Mouse (Mus musculus) neural tube, embryonic 11.5 days (tissue): Measurements from ENCODE around the gene Prrxl1. TPM values are rescaled to one million over a fixed set of nuclear protein-coding genes. Genes with fewer than 3 reads are reported as not detected.

Experiments
- ATAC-seq: fragments of 200-750 bp; cut with Nextera tagmentation; 2 replicates; pipeline ENCODE4 v1.8.0; 2017; ENCODE audit warnings: moderate number of reproducible peaks, mild to moderate bottlenecking, moderate TSS enrichment, moderate library complexity; ENCODE audit not compliant: insufficient read depth, low FRiP score, low TSS enrichment
- DNase-seq: peaks from one replicate; pipeline ENCODE4 v3.0.0-alpha.2; 2015; ENCODE audit warnings: low spot score
- H3K27ac ChIP-seq: fragments of 300-500 bp; sonication (generic); 2 replicates; pipeline ENCODE4 v1.5.1; 2014; ENCODE audit warnings: low read depth, mild to moderate bottlenecking, low read length
- H3K27me3 ChIP-seq: fragments of 300-500 bp; sonication (generic); 2 replicates; pipeline ENCODE4 v1.6.1; 2014; ENCODE audit warnings: mild to moderate bottlenecking, low read length, mixed read lengths; ENCODE audit not compliant: control insufficient read depth, insufficient read depth
- H3K36me3 ChIP-seq: fragments of 300-500 bp; sonication (generic); 2 replicates; pipeline ENCODE4 v1.6.1; 2014; ENCODE audit warnings: mild to moderate bottlenecking, low read length, moderate library complexity, mixed read lengths; ENCODE audit not compliant: control insufficient read depth, insufficient read depth
- H3K4me1 ChIP-seq: fragments of 300-500 bp; sonication (generic); 2 replicates; pipeline ENCODE4 v1.6.1; 2014; ENCODE audit warnings: low read length, mixed read lengths; ENCODE audit not compliant: control insufficient read depth, insufficient read depth
- H3K4me2 ChIP-seq: fragments of 300-500 bp; sonication (generic); 2 replicates; pipeline ENCODE4 v1.6.1; 2014; ENCODE audit warnings: low read depth, mild to moderate bottlenecking, moderate library complexity
- H3K4me3 ChIP-seq: fragments of 300-500 bp; sonication (generic); 2 replicates; pipeline ENCODE4 v1.5.1; 2014; ENCODE audit warnings: low read depth, low read length
- H3K9ac ChIP-seq: fragments of 300-500 bp; sonication (generic); 2 replicates; pipeline ENCODE4 v1.6.1; 2014; ENCODE audit warnings: mild to moderate bottlenecking, low read length
- H3K9me3 ChIP-seq: fragments of 300-500 bp; sonication (generic); 2 replicates; pipeline ENCODE4 v1.6.1; 2016; ENCODE audit warnings: low read length; ENCODE audit not compliant: control insufficient read depth
- WGBS: fragments of 180-500 bp; shearing (Covaris S2); extraction: QIAGEN DNeasy Blood & Tissue Kit; methylation state at CpG from one replicate; pipeline ENCODE4 v1.1.7; 2014; 5-methylcytosine and 5-hydroxymethylcytosine counted together
- polyA plus RNA-seq: library from polyadenylated mRNA; unstranded; fragments of >200 nt; fragmentation: Nextera tagmentation; extraction: Ambion mirVana; gene quantifications from 2 replicates; pipeline ENCODE4 v1.2.1, GENCODE M21; 2014

Gene Prrxl1
- 11.1 and 14.0 TPM in 2 replicates for polyA plus RNA-seq

DNA sequence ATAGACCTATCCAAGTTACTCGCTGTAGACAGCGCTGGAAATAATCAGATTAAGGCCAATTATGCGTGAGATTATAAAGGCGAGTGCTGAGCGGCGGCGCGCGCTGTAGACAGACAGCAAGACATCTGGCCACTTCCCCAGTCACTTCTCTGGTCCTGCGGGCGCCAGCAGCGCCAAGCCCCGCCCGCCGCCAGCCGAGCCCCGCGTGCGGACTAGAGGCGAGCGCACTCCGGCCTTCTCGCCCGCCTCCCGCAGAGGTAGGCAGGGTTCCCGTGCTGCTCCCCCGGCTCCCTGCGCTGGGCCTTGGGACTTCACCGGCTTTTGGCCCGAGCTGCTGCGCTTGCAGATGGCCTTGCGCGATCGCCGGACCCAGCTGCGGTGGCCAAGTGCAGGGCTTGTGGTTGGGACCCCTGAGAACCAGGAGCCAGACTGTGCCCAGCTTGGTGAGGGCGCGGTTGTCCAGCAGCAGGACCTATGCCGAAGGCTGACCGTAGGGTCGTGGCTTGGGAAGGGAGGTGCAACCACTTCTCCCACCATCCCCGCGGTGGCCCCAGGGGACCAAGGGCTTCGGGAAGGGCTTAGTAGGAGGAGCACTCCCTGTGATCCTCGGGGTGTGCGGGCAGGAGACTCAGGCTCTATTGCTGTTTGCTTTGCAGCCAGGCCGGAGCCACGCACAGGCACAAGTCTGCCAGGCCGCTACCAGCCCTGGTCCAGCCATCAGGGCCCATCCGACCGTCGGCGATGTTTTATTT is at the start of gene Prrxl1:
TSS of gene Prrxl1 (plus strand) at position 118 of the 752 bp plus-strand sequence.
- no peak within 1 kb of the TSS for H3K27ac ChIP-seq
- H3K4me1 ChIP-seq: peaks cover 18% of the 10 kb centered on the region
- H3K4me2 ChIP-seq: peak within 1 kb of the TSS; percentile 63
- no peaks in the 10 kb centered on the region for H3K36me3 ChIP-seq
- DNase-seq (peak; percentile 60), ATAC-seq (peak; percentile 43; the same call in 1 of the 2 replicates)
- H3K9me3 ChIP-seq: no peaks in the 10 kb centered on the region
- H3K4me3 ChIP-seq: peak within 1 kb of the TSS; percentile 31
- 1% methylated on average over 53 of the region's 53 CpGs for WGBS
- H3K9ac ChIP-seq: no peak within 1 kb of the TSS; the same call in 1 of the 2 replicates
- peaks cover 69% of the 10 kb centered on the region for H3K27me3 ChIP-seq

DNA sequence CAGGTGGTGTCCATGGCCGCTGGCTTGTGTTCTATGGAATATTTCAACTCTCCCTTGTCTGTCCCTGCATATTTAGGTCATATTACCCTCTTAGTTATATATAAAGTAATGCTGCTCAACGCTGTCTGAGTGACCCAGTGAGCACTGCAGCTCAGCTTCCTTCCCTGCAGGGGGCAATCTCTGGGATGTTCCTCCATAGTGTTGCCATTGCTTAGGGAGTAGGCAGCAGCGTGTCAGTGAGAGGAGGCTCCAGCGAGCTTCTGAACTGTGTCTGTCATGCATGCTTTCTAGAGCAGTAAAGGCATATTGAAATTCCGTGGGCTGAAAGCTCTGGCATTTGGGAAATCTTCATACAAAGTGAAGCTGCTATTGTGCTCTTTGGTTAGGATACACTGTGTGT is 47.4 kb upstream of the Prrxl1 start:
- H3K36me3 ChIP-seq: no peaks in the 10 kb centered on the region

DNA sequence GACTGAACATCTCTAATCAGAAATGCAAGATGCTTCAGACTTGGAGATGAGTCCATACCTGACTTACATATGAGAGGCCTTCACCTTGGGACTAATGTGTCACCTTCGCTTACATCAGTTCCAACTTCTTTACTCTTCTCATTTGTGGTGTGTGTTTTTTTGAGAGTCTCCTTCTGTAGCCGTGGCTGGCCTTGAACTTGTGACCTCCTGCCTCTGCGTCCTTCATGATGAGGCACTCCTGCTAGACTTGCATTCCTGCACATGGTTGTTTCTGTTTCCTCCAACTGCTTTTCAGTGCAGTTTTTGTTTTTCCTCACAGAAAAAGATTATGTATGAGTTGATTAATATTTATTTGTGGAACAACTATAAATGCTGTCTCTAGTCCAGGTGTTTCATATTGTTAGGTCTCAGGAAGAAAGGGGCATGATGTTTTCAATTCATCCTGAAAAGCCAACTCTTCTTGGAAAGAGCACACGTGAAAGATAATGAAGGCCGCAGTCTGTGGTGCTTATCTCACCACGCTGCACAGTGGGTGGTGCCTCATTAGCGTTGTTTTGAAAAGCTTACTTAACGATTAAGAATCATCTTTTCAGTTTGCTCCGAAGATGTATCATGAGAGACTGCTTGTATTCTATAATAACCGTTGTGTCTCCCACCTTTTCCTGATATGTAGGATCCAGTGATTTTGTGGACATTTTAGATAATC is 45.9 kb upstream of the Prrxl1 start:
- H3K4me3 ChIP-seq: no peak overlapping the region
- H3K4me2 ChIP-seq: no peak overlapping the region
- H3K9ac ChIP-seq: no peak overlapping the region
- H3K27ac ChIP-seq: no peak overlapping the region
- H3K9me3 ChIP-seq: no peaks in the 10 kb centered on the region
- DNase-seq: no peak
- no peaks in the 10 kb centered on the region for H3K27me3 ChIP-seq
- no peaks in the 10 kb centered on the region for H3K4me1 ChIP-seq
- peaks cover under 1% of the 10 kb centered on the region; the same call in 1 of the 2 replicates for H3K36me3 ChIP-seq
- WGBS: 91% methylated on average over 10 of the region's 10 CpGs
- ATAC-seq: no peak

More for the DNA sequence above, 47.4 kb upstream of the Prrxl1 start:
- Histone ChIP-seq H3K9me3 (no peaks in the 10 kb centered on the region), H3K4me3 (no peak overlapping the region), H3K27ac (no peak overlapping the region), H3K27me3 (no peaks in the 10 kb centered on the region), H3K9ac (no peak overlapping the region), H3K4me1 (no peaks in the 10 kb centered on the region), H3K4me2 (no peak overlapping the region)
- no peak for ATAC-seq
- 87% methylated on average over 5 of the region's 5 CpGs for WGBS
- no peak for DNase-seq

DNA sequence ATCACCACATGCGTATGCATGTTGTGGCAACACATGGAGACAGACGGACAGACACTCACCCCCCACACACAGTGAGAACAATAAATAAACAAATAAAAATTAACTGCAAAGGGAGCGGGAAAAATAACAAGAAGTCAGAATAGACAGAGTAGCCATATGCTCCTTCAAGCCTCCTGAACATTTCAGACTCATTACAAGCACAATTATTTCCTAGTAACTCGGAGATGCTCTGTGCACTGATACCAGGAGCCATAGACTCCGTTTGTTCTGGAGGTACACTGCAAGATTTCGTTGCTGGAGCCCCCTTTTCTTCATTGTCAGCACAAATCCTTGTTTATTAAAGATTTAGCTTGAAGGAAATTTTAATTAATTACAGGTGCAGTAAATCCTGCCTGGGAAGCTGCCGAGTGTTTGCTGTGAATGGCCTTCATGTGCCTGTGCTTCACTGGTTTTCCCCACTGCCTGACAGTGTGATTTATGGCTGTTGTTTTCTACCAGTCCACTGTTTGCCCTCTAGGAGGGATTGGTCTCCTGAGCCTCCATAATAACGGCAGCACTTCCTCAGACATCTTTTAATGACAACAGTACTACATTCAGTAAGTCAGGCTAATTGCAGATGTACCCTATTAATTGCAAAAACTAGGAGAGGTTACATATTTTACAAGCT is 44.2 kb upstream of the Prrxl1 start:
- H3K36me3 ChIP-seq: peaks cover 2% of the 10 kb centered on the region; the same call in 1 of the 2 replicates
- no peak overlapping the region for H3K27ac ChIP-seq
- H3K4me1 ChIP-seq: no peaks in the 10 kb centered on the region
- 60% methylated on average over 8 of the region's 8 CpGs for WGBS
- ATAC-seq (no peak), DNase-seq (no peak)
- H3K4me2 ChIP-seq: no peak overlapping the region
- no peak overlapping the region for H3K4me3 ChIP-seq
- H3K9me3 ChIP-seq: no peaks in the 10 kb centered on the region
- no peak overlapping the region for H3K9ac ChIP-seq
- no peaks in the 10 kb centered on the region for H3K27me3 ChIP-seq

DNA sequence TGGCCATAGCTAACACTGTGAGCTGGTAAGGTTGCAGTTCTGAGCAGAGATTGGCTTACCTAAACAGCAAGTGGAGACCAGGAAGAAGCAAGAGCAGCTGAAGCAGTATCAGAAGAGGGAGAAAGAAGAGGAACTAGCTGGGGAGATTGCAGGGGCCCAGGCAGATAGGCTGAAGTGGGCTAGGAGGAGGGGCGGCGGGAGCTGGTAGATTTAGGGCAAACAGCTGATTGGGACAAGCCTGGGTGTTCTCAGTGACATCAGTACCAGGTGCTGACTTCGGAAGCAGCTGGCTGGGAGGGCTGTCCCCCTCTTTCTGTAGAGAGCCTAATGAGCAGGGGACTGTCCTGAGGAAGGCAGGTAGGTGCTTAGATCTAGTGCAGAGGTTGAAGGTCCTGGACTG is 37.8 kb upstream of the Prrxl1 start:
- Histone ChIP-seq H3K4me2 (no peak overlapping the region), H3K36me3 (peaks cover 10% of the 10 kb centered on the region), H3K9me3 (no peaks in the 10 kb centered on the region), H3K27ac (no peak overlapping the region), H3K4me1 (no peaks in the 10 kb centered on the region), H3K9ac (no peak overlapping the region), H3K27me3 (no peaks in the 10 kb centered on the region), H3K4me3 (no peak overlapping the region)
- WGBS: 98% methylated on average over 3 of the region's 3 CpGs
- ATAC-seq (no peak), DNase-seq (no peak)

DNA sequence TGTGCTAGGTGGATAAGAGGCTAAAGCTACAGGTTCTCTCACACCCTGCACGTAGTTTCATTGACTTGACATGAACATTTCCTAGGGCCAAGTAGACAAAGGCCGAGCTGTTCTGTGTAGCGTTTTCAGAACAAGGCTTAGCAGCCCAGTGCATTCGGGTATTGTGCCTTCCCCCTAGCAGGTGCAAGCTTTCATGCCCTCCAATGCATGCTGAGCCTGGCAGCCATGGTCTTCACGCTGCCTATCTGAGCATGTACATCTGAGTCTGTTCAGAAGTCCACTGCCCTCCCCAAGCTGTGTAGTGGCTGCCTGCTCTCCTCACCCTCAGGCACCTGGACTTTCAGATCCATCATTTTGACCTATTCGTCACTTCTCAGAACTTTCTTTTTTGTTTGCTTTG is 35.5 kb upstream of the Prrxl1 start:
- Histone ChIP-seq H3K9me3 (no peaks in the 10 kb centered on the region), H3K4me2 (no peak overlapping the region), H3K9ac (no peak overlapping the region), H3K36me3 (peaks cover 17% of the 10 kb centered on the region), H3K4me1 (no peaks in the 10 kb centered on the region), H3K27me3 (no peaks in the 10 kb centered on the region), H3K27ac (no peak overlapping the region), H3K4me3 (no peak overlapping the region)
- no peak for DNase-seq
- 98% methylated on average over 6 of the region's 6 CpGs for WGBS
- no peak for ATAC-seq

DNA sequence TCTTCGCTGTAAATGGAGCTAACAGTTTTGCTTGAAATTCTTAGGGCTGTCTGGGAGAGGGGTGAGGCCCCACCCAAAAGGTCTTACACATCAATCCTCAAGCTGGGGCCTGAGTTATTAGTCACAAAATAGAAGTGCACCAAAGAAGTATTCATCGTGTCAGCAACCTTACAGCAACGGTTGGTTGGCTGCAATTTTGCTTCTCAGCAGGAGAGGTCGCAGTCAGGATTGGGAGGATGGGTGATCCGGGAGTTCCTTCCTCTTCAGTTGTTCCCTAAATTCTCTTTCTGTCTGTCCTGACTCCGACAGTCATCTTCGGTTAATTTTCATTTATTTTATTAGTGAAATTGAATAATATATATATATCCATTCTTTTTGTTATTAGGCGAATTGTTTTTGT is 26.7 kb upstream of the Prrxl1 start:
- Histone ChIP-seq H3K4me2 (no peak overlapping the region), H3K36me3 (peaks cover 12% of the 10 kb centered on the region), H3K4me1 (no peaks in the 10 kb centered on the region), H3K27ac (no peak overlapping the region), H3K9me3 (no peaks in the 10 kb centered on the region), H3K9ac (no peak overlapping the region), H3K4me3 (no peak overlapping the region), H3K27me3 (no peaks in the 10 kb centered on the region)
- DNase-seq (no peak), ATAC-seq (no peak)
- 67% methylated on average over 8 of the region's 8 CpGs for WGBS

DNA sequence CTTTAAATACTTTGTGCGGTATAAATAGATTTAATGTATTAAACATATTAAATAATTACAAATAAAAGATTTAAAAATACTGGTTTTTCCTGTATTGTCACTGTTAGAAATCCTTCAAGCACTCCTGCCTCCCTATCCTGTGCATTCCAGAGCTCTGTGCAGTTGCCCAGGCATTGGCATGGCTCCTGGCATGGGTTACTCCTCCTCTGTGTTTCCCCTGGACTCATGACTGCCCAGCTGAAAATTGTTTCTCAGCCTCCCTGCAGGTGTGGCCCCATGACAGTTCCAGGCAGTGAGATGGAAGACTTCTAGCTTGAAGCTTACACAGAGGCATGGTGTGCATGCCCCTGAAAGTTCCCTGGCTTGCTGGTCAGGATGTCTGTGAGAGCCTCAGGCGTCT is 20.8 kb upstream of the Prrxl1 start:
- no peak overlapping the region for H3K4me3 ChIP-seq
- H3K27ac ChIP-seq: no peak overlapping the region
- ATAC-seq: no peak
- no peaks in the 10 kb centered on the region for H3K9me3 ChIP-seq
- 92% methylated on average over 2 of the region's 2 CpGs for WGBS
- peaks cover 7% of the 10 kb centered on the region for H3K36me3 ChIP-seq
- no peak overlapping the region for H3K9ac ChIP-seq
- DNase-seq: no peak
- H3K27me3 ChIP-seq: no peaks in the 10 kb centered on the region
- no peak overlapping the region for H3K4me2 ChIP-seq
- H3K4me1 ChIP-seq: no peaks in the 10 kb centered on the region
